Mouse (Mus musculus) heart, postnatal 4 days (tissue): ENCODE data around the gene Cyth3. TPM values are rescaled to one million over a fixed set of nuclear protein-coding genes. Genes with fewer than 3 reads are reported as not detected.

ENCODE experiments used
- DNase-seq: peaks from one replicate; pipeline ENCODE4 v3.0.0; 2021
- total RNA-seq, 2 experiments: library from RNA; stranded (reverse); gene quantifications; 2 replicates each; pipeline ENCODE4 v1.2.3; 2021

Gene Cyth3
- total RNA-seq, 2 experiments from 2014 or later: 95.3 to 102 TPM

GRCm38 (mm10) chr5:143616116-143616515 is 6.1 kb upstream of the Cyth3 start:
- DNase-seq: no peak

GRCm38 (mm10) chr5:143616657-143617329 is 5.5 kb upstream of the Cyth3 start:
- DNase-seq: no peak

DNA sequence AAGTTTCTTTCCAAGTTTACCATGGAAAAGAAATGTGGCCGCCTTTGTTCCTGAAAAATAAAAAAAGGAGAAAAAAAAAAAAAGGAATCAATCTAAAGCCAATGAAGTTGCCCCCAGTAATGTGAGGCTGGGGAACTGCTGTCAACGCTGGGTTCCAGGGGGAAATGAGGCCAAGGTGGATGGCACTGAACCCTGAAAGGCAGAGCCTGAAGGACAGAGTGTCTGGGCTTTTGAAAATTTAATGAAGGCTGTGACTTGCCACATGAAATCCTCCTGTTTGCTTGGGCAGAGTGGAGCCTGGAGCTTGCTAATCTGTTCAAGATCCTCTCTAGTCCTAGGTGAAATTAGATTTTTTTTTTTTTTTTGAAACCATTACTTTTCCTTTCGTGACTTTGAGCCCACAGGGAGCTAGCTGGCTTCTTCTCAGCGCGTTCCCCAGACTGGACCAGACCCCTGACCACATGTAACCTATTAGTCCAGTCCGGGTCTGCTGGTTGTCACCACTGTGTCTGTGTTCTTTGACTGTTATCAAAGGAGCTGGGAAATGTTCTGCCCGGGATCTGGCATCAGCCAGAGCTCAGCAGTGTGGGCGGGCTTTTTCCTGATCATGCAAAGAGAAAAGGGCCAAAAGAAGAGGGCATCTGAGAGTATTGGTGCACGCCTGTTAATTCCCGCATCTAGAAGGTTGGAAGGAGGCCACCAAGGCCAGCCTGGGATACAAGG is 4.6 kb upstream of the Cyth3 start:
- peak; percentile 71 for DNase-seq

DNA sequence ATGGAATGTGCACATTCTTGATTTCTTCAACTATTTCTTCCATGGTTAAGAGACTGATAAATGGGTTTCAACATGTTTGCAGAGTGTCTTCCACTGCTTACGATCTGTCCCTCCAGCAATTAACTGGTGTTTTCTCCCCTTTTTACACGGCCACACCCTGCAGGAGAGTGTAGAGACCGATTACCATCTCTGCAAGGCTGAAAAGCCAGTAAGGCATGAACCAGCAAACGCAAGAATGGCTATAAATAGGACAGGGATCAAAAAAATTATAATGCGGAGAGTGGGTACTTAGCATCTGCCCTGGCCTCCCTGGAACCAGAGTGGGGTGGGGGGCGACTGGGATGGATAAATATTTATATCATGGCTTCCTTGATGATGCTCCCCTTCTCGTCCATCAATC is 3.7 kb upstream of the Cyth3 start:
- no peak for DNase-seq

GRCm38 (mm10) chr5:143620196-143620595 is 2.1 kb upstream of the Cyth3 start:
- no peak for DNase-seq

- DNase-seq: peak; percentile 58
These were observed 1.3 kb upstream of the Cyth3 start for GRCm38 (mm10) chr5:143620941-143621340.

DNA sequence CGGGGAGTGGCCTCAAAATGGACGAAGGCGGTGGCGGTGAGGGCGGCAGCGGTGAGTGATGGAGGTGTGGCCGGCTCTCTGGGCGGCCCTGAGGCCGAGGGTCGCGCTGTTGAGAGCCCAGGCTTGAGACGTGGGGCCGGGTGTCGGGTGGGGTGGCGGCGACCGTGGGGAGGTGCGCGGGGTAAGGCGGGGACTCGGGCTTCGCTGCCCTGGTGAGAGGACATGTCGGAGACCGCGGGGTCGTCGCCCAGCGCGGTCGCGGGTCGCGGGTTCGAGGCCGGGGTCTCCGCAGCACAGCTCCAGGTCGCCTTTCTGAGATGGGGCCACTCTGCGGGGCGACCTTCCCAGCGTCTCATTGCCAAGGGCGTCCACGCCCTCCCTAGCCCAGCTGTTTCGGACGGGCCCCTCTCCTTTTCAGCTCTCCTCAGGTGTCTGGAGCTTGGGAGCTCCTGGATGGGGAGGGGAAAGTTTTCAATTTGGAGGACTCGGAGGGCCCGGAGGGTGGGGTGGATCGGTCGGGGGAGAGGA is 440 bp downstream of the Cyth3 start:
- DNase-seq: no peak

- DNase-seq: no peak
These were observed 1.4 kb downstream of the Cyth3 start for GRCm38 (mm10) chr5:143623356-143624295.

- no peak for DNase-seq
These were observed 2.2 kb downstream of the Cyth3 start for GRCm38 (mm10) chr5:143624449-143624848.

DNA sequence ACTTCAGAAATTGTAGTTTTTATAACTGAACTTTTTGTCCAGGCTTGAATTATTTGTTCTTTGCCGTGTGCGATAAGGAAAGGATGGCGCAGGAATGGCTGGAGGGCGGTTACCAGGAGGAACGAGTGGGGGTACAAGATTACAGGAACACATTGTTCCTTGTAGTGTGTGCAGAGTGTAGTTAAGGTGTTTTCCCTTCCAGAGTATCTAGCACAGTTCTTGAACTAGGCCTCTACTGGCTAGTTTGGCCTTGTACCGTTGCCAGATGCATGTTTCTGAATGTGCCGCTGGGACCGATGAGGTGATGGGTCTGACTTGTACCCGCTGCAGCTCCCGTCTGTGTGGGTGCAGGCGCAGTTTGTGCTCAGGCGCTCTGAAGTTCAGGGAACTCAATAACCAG is 3.2 kb downstream of the Cyth3 start:
- DNase-seq: peak; percentile 54

DNA sequence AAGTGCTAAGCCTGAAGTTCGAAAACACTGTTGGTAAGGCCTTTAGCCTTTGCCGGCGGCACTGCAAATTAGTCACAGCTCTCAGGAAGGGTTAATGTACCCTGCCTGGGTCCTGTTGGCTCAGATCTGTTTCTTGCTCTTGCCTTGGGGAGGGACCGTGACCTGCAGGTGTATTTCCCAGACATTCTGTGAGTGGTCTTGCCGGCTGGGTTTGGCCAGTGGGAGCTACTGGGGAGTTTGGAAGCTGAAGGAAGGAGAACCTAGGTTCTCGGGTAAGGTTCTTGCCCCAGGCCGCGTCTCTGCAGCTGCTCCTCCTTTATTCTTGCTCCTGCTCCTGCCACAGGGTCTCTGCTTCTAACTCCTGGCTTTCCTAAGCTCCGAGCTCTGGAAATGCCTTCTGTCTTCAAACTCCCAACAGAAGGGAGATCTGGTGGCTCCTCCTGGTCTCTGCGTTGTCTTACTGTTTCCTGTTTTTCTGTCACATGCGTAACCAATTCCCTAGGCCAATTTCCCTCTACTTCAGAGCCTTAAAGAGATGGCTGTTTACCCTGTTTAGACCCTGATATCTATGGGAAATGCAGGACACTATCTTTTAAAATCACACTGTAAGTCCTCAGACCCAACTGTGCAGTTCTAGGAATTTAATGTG is 3.8 kb downstream of the Cyth3 start:
- DNase-seq: no peak

DNA sequence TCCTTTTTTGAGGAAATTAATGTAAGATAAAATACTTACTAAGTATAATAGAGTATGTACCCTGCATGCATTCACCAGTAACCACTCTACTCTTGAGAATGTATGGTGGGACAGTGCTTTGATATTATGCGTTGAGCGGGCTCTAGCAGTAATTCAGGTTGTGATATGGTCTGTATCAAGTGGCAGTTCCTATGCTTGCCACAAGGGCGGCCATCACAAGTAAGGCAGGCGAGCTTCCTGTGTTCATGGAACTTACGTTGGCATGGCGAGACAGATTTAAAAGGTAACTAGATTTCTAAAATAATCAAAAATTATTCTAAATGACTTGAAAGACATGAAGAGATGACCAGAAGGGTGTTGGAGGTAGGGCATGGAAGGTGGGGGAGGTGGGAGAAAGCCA is 5.3 kb downstream of the Cyth3 start:
- DNase-seq: no peak

DNA sequence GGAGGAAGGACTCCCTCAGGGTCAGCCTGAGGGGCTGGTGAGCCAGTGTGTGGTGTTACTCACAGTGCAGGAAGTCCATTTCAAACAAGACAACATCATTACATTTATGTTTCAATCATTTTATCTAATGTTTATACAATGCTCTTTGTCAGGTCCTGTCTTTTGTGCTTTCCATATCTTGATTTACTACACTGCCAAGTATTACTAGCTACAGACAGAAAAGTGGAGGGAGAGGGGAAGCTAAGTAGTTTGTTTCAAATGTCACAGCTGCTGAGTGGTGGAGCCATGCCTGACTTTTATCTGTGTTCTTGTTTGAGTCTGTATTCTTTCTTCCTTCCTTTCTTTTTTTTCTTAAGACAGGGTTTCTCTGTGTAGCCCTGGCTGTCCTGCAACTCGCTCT is 5.7 kb downstream of the Cyth3 start:
- no peak for DNase-seq

DNA sequence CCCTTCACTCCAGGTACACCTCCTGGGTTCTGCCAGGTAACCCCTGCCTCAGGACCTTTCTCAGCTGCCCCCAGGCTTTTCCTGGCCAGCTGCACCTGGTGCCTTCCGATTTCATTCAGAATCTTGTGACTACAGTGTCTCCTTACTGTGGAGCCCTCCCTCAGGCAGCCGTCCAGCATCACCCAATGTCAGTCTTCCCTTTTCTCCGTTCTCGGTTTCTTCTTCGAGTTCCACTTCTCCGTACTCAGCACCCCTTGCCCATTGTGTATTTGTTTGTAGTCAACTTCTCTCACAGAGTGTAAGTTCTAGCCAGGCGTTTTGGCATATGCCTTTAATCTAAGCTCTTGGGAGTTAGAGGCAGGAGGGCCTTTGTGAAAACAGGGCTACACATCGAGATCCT is 7.4 kb downstream of the Cyth3 start:
- DNase-seq: no peak

DNA sequence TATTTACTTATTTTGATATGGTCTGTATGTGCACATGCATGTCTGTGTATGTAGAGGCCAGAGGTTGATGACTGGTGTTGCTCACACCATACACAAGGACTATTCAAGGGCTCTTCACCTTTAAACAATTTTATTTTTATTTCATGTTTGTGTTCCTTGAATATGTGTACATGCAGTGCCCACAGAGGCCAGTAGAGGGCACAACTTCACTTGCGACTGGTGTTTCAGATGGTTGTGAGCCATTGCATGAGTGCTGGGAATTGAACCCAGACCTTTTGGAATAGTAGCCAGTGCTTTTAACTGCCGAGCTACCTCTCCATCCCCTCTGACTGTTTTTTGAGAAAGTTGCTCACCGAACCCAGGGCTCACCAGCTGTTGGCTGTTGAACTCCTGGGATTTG is 8.0 kb downstream of the Cyth3 start:
- no peak for DNase-seq

- no peak for DNase-seq
These were observed 8.5 kb downstream of the Cyth3 start for GRCm38 (mm10) chr5:143630738-143631137.

GRCm38 (mm10) chr5:143631559-143631958 is 9.3 kb downstream of the Cyth3 start:
- DNase-seq: no peak

DNA sequence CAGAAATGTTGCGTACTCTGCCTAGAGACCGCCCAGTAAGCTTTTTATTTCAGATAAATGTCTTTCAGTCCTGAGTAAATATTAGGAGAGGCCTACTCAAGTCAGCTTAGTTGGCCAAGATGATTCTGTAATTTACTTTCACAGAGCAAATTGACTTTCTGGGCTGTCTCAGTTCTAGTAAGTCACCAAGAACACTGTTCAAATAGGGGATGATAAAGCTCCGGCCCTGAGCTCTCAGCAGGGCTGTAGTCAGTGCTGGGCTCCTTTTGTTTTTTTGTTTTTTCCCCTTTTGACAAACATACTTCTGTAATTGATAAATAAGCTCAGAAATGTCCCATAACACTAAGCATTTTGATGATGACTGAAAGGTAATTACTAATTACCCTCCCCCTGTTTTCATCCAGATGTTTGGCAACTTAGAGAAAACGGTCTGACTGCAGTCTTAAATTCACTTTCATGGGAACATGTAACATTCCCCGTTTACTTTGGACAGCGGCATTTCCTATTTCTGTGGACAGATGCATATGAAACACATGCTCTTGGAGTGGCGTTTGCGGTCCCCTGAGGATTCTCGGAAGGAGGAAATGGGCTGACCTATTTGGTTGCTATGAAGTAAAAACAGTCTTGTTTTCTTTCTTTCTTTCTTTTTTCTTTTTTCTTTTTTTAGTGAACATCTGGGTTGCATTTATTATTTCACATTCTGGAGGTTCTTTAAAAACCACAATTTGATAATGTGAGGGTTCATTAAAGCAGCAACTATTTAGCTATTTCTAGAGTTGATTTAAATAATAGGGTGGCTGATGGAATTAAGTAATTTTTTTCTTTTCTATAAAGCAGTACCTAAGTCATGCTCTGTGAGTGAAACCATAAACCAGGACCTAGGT is 10.7 kb downstream of the Cyth3 start:
- DNase-seq: peak; percentile 77

- DNase-seq: peak; percentile 23
These were observed 11.3 kb downstream of the Cyth3 start for GRCm38 (mm10) chr5:143633558-143633871.

- no peak for DNase-seq
These were observed 11.6 kb downstream of the Cyth3 start for GRCm38 (mm10) chr5:143633877-143634276.

GRCm38 (mm10) chr5:143634550-143635112 is 12.4 kb downstream of the Cyth3 start:
- DNase-seq: peak; percentile 40
